Mouse (Mus musculus) megakaryocyte, embryonic 14.5 days (primary cell): Measurements from ENCODE around the gene Exoc2.

Experiments
- FLI1 ChIP-seq: IDR thresholded peaks from 2 replicates; pipeline ENCODE4 v1.6.1; 2012; ENCODE audit warnings: low read length, inconsistent platforms, mixed read lengths
- GATA1 ChIP-seq: IDR thresholded peaks from 3 replicates; pipeline ENCODE4 v1.6.1; 2012; ENCODE audit warnings: mixed read lengths, low read length, inconsistent platforms, borderline replicate concordance

- TF ChIP-seq GATA1 (no peak), FLI1 (no peak)
Observed at GRCm38 (mm10) chr13:30764014-30764740, 209.7 kb downstream of the Exoc2 start.
